Mouse (Mus musculus): ENCODE data around the gene Cd63.
A peak's percentile ranks its signal among the peaks of the same experiment; 100 is the strongest.

DNA sequence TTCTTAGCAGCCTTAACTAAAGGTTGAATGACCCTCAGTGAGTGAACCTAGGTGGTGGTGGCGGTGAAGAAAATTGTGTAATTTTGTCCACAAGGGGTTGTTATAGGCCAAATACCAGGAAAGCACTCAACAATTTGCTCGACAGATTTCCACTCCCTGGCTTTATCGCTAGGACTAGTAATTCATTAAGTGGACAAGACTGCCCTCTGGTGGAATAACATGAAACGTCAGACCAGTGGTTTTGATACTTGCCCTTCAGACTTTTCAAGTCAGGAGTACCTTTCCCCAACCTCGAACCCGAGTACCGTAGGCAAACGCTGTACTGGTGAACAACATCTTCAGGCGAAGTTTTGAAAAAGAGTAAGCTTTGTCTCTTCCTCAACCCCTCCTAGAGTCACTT is 5.4 kb upstream of the Cd63 start:
- TF ChIP-seq POLR2A (IDR thresholded peaks at IDR 0.05; ENCODE audit: insufficient read depth, low read length) (no peak), CTCF (IDR thresholded peaks at IDR 0.05; ENCODE audit: low read depth, low read length) (peak; percentile 7), EP300 (IDR thresholded peaks at IDR 0.05; ENCODE audit: insufficient read depth, low read depth, low read length) (no peak)

Measured in ES-Bruce4 (cell line).